Mouse (Mus musculus): ENCODE measurements around the gene March6.

March6 gene

GRCm38 (mm10) chr15:31530659-31531445 lies at the start of gene March6:
Gene March6, minus strand, starts transcription at chr15:31531053.
- peak; percentile 89 to 93 for DNase-seq (ENCODE audit: low spot score in 2 of 2)

- DNase-seq (ENCODE audit: low spot score in 2 of 2): no peak
Measured at GRCm38 (mm10) chr15:31576076-31576475, 45.2 kb upstream of the March6 start.

- DNase-seq (ENCODE audit: low spot score in 2 of 2): no peak
Measured at GRCm38 (mm10) chr15:31573692-31574091, 42.8 kb upstream of the March6 start.

GRCm38 (mm10) chr15:31573287-31573686 lies 42.4 kb upstream of the March6 start:
- no peak for DNase-seq (ENCODE audit: low spot score in 2 of 2)

GRCm38 (mm10) chr15:31571906-31572722 lies 41.3 kb upstream of the March6 start:
- DNase-seq (ENCODE audit: low spot score in 2 of 2): peak in 1 of 2 experiments; percentile 62

GRCm38 (mm10) chr15:31570959-31571358 lies 40.1 kb upstream of the March6 start:
- DNase-seq (ENCODE audit: low spot score in 2 of 2): no peak

GRCm38 (mm10) chr15:31569325-31570022 lies 38.6 kb upstream of the March6 start:
- no peak for DNase-seq (ENCODE audit: low spot score in 2 of 2)

- no peak for DNase-seq (ENCODE audit: low spot score in 2 of 2)
Measured at GRCm38 (mm10) chr15:31568581-31568996, 37.7 kb upstream of the March6 start.

- no peak for DNase-seq (ENCODE audit: low spot score in 2 of 2)
Measured at GRCm38 (mm10) chr15:31567431-31567830, 36.6 kb upstream of the March6 start.

- DNase-seq (ENCODE audit: low spot score in 2 of 2): no peak
Measured at GRCm38 (mm10) chr15:31565786-31566185, 34.9 kb upstream of the March6 start.

GRCm38 (mm10) chr15:31565184-31565583 lies 34.3 kb upstream of the March6 start, which contains the start of gene Cmbl:
Gene Cmbl, plus strand, starts transcription at chr15:31565389.
- peak in 1 of 2 experiments; percentile 18 for DNase-seq (ENCODE audit: low spot score in 2 of 2)

- DNase-seq (ENCODE audit: low spot score in 2 of 2): no peak
Measured at GRCm38 (mm10) chr15:31563577-31564546, 33.0 kb upstream of the March6 start.

GRCm38 (mm10) chr15:31562847-31563246 lies 32.0 kb upstream of the March6 start:
- no peak for DNase-seq (ENCODE audit: low spot score in 2 of 2)

- DNase-seq (ENCODE audit: low spot score in 2 of 2): no peak
Measured at GRCm38 (mm10) chr15:31561976-31562375, 31.1 kb upstream of the March6 start.

GRCm38 (mm10) chr15:31561390-31561789 lies 30.5 kb upstream of the March6 start:
- DNase-seq (ENCODE audit: low spot score in 2 of 2): no peak

- DNase-seq (ENCODE audit: low spot score in 2 of 2): no peak
Measured at GRCm38 (mm10) chr15:31554855-31555254, 24.0 kb upstream of the March6 start.

GRCm38 (mm10) chr15:31550381-31550780 lies 19.5 kb upstream of the March6 start:
- DNase-seq (ENCODE audit: low spot score in 2 of 2): no peak

GRCm38 (mm10) chr15:31547421-31547820 lies 16.6 kb upstream of the March6 start:
- no peak for DNase-seq (ENCODE audit: low spot score in 2 of 2)

- DNase-seq (ENCODE audit: low spot score in 2 of 2): no peak
Measured at GRCm38 (mm10) chr15:31546291-31546690, 15.4 kb upstream of the March6 start.

- no peak for DNase-seq (ENCODE audit: low spot score in 2 of 2)
Measured at GRCm38 (mm10) chr15:31545058-31545457, 14.2 kb upstream of the March6 start.

- no peak for DNase-seq (ENCODE audit: low spot score in 2 of 2)
Measured at GRCm38 (mm10) chr15:31543246-31543645, 12.4 kb upstream of the March6 start.

Data from frontal cortex, postnatal 36 days (tissue).